Mouse (Mus musculus) spleen, adult 12 weeks (tissue): ENCODE measurements at regions not wholly inside any gene's neighbourhood (a gene's known extent, or its start where the extent isn't known, plus 50 kb on each side); places are given as distances from the start of the nearest gene placed in this dataset.

Source experiments
- DNase-seq: peaks from one replicate; pipeline ENCODE4 v3.0.0; 2022; ENCODE audit warnings: low spot score

GRCm38 (mm10) chr3:53965142-53965541 lies 101.5 kb upstream of the Ufm1 start:
- no peak for DNase-seq

- DNase-seq: no peak
These were observed 90.2 kb upstream of the Ufm1 start for GRCm38 (mm10) chr3:53953801-53954200.

- no peak for DNase-seq
These were observed 76.1 kb upstream of the Ufm1 start for GRCm38 (mm10) chr3:53939684-53940189.

- no peak for DNase-seq
These were observed 68.1 kb upstream of the Ufm1 start for GRCm38 (mm10) chr3:53931745-53932144.

GRCm38 (mm10) chr3:53919941-53920340 lies 56.3 kb upstream of the Ufm1 start:
- DNase-seq: no peak

GRCm38 (mm10) chr3:53919541-53919940 lies 55.9 kb upstream of the Ufm1 start:
- no peak for DNase-seq

- DNase-seq: no peak
These were observed 54.3 kb upstream of the Ufm1 start for GRCm38 (mm10) chr3:53917960-53918359.

- no peak for DNase-seq
These were observed 50.5 kb upstream of the Ufm1 start for GRCm38 (mm10) chr3:53913984-53914669.
